Mouse (Mus musculus): ENCODE results near the gene Notch1.

- TF ChIP-seq CTCF (IDR thresholded peaks at IDR 0.05; ENCODE audit: insufficient read depth, low read length) (no peak), POLR2A (IDR thresholded peaks at IDR 0.05; ENCODE audit: borderline replicate concordance, extremely low read depth, low read depth, low read length) (no peak)
These were observed 19.1 kb upstream of the Notch1 start for GRCm38 (mm10) chr2:26535517-26536045.
